Mouse (Mus musculus): ENCODE data around the gene Thada. TPM values are rescaled to one million over a fixed set of nuclear protein-coding genes. Genes with fewer than 3 reads are reported as not detected.

Thada gene
- total and polyA plus RNA-seq, 2 experiments from 2014 or later = 2.6 to 19.2 TPM

DNA sequence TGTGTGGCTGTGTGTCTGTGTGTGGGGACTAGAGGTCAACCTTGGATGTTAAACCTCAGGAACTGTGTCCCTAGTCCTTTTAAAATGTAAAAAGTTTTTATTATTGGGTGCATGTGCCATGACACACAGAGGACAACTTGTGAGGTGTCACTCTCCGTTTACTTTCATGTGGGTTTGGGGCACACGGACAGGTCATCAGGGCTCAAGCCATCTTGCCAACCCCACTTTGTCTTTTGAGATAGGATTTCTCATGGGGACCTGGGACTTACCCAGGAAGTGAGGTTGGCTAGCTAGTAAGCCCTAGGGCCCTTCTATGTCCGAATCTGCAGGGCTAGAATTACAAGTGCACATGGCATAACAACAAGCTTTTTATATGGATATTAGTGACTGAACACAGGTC, 130.9 kb downstream of the Thada start:
- H3K9me3 ChIP-seq (ENCODE audit: low read length) = no peaks in the 10 kb centered on the region
- H3K27ac ChIP-seq (ENCODE audit: low read depth, low read length) = no peak overlapping the region
- no peak for TF ChIP-seq CTCF (IDR thresholded peaks at IDR 0.05; ENCODE audit: low read depth)
- H3K4me3 ChIP-seq (ENCODE audit: low read depth, low read length) = no peak overlapping the region
- H3K9ac ChIP-seq = no peak overlapping the region
- H3K4me2 ChIP-seq (ENCODE audit: low read depth) = no peak overlapping the region
- DNase-seq (no peak), ATAC-seq (no peak)
- H3K36me3 ChIP-seq (ENCODE audit: insufficient read depth) = peaks cover 3% of the 10 kb centered on the region; the same call in 1 of the 2 replicates
- no peaks in the 10 kb centered on the region for H3K4me1 ChIP-seq (ENCODE audit: insufficient read depth)
- no peaks in the 10 kb centered on the region for H3K27me3 ChIP-seq (ENCODE audit: insufficient read depth, low read length)
- 87% methylated on average over 3 of the region's 3 CpGs for WGBS

- H3K4me2 ChIP-seq (ENCODE audit: low read depth) = no peak overlapping the region
- H3K4me3 ChIP-seq (ENCODE audit: low read depth, low read length) = no peak overlapping the region
- H3K4me1 ChIP-seq (ENCODE audit: insufficient read depth) = no peaks in the 10 kb centered on the region
- no peak overlapping the region for H3K27ac ChIP-seq (ENCODE audit: low read depth, low read length)
- no peak for ATAC-seq
- no peaks in the 10 kb centered on the region for H3K9me3 ChIP-seq (ENCODE audit: low read length)
- TF ChIP-seq CTCF (IDR thresholded peaks at IDR 0.05; ENCODE audit: low read depth) = no peak
- WGBS = 85% methylated on average over 5 of the region's 5 CpGs
- H3K9ac ChIP-seq = no peak overlapping the region
- H3K27me3 ChIP-seq (ENCODE audit: insufficient read depth, low read length) = no peaks in the 10 kb centered on the region
- H3K36me3 ChIP-seq (ENCODE audit: insufficient read depth) = peaks cover 3% of the 10 kb centered on the region; the same call in 1 of the 2 replicates
- DNase-seq = no peak
Observed at GRCm38 (mm10) chr17:84334241-84335014, 131.6 kb downstream of the Thada start.

- Histone ChIP-seq H3K27me3 (ENCODE audit: insufficient read depth, low read length) (no peaks in the 10 kb centered on the region), H3K36me3 (ENCODE audit: insufficient read depth) (peaks cover 3% of the 10 kb centered on the region; the same call in 1 of the 2 replicates), H3K9me3 (ENCODE audit: low read length) (no peaks in the 10 kb centered on the region), H3K4me1 (ENCODE audit: insufficient read depth) (no peaks in the 10 kb centered on the region), H3K4me3 (ENCODE audit: low read depth, low read length) (no peak overlapping the region), H3K4me2 (ENCODE audit: low read depth) (no peak overlapping the region), H3K27ac (ENCODE audit: low read depth, low read length) (no peak overlapping the region), H3K9ac (no peak overlapping the region)
- no peak for TF ChIP-seq CTCF (IDR thresholded peaks at IDR 0.05; ENCODE audit: low read depth)
- no peak for ATAC-seq
- no peak for DNase-seq
- WGBS = 92% methylated on average over 5 of the region's 5 CpGs
Observed at GRCm38 (mm10) chr17:84332940-84333339, 133.1 kb downstream of the Thada start.

DNA sequence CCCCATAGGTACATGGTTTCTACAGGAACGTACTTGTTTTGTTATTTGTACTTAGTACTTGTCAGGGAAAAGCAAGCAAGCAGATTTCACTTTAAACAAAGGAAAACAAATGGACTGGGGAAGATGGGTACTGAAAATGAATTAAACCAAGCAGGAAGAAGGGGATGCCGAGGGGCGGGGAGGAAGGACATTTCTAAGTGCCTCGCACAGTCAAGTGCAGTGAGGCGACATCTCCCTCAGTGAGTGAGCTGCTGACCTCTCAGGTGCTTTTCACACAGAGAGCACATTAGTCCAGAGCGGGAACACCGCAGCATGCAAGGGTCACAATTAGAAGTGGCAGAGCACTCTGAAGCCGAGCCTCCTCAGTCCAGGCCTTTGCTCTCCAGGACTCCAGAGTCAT, 135.0 kb downstream of the Thada start:
- no peak for ATAC-seq
- H3K9ac ChIP-seq = no peak overlapping the region
- H3K4me3 ChIP-seq (ENCODE audit: low read depth, low read length) = no peak overlapping the region
- H3K27ac ChIP-seq (ENCODE audit: low read depth, low read length) = no peak overlapping the region
- no peak for DNase-seq
- 76% methylated on average over 8 of the region's 8 CpGs for WGBS
- H3K36me3 ChIP-seq (ENCODE audit: insufficient read depth) = peaks cover 3% of the 10 kb centered on the region; the same call in 1 of the 2 replicates
- no peaks in the 10 kb centered on the region for H3K9me3 ChIP-seq (ENCODE audit: low read length)
- H3K4me1 ChIP-seq (ENCODE audit: insufficient read depth) = no peaks in the 10 kb centered on the region
- no peak overlapping the region for H3K4me2 ChIP-seq (ENCODE audit: low read depth)
- no peaks in the 10 kb centered on the region for H3K27me3 ChIP-seq (ENCODE audit: insufficient read depth, low read length)
- TF ChIP-seq CTCF (IDR thresholded peaks at IDR 0.05; ENCODE audit: low read depth) = no peak

DNA sequence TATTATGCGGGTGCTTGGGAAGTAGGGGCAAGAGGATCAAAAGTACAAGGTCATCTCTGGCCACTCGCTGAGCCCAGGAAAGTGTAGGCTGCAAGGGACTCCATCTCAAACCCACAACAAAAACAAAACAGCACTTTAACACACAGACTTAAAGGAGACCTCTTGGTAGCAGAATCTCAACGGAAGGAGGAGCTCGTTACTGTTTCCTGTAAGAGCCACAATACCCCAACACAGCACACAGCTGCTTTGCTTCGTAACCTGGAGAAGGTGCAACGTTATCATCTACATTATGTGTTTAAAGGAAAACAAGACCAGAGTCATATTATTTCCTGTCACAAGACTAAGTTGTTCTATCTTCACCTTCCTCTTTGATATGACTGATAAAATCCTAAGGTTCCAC, 135.5 kb downstream of the Thada start:
- H3K9ac ChIP-seq = no peak overlapping the region
- H3K27me3 ChIP-seq (ENCODE audit: insufficient read depth, low read length) = no peaks in the 10 kb centered on the region
- 79% methylated on average over 6 of the region's 6 CpGs for WGBS
- DNase-seq = no peak
- TF ChIP-seq CTCF (IDR thresholded peaks at IDR 0.05; ENCODE audit: low read depth) = no peak
- H3K36me3 ChIP-seq (ENCODE audit: insufficient read depth) = peaks cover 3% of the 10 kb centered on the region; the same call in 1 of the 2 replicates
- no peak overlapping the region for H3K27ac ChIP-seq (ENCODE audit: low read depth, low read length)
- H3K4me1 ChIP-seq (ENCODE audit: insufficient read depth) = no peaks in the 10 kb centered on the region
- no peak overlapping the region for H3K4me3 ChIP-seq (ENCODE audit: low read depth, low read length)
- ATAC-seq = no peak
- no peaks in the 10 kb centered on the region for H3K9me3 ChIP-seq (ENCODE audit: low read length)
- H3K4me2 ChIP-seq (ENCODE audit: low read depth) = no peak overlapping the region

GRCm38 (mm10) chr17:84329906-84330470, 136.0 kb downstream of the Thada start:
- Histone ChIP-seq H3K4me1 (ENCODE audit: insufficient read depth) (no peaks in the 10 kb centered on the region), H3K4me2 (ENCODE audit: low read depth) (no peak overlapping the region), H3K9me3 (ENCODE audit: low read length) (no peaks in the 10 kb centered on the region), H3K36me3 (ENCODE audit: insufficient read depth) (peaks cover 3% of the 10 kb centered on the region; the same call in 1 of the 2 replicates), H3K27ac (ENCODE audit: low read depth, low read length) (no peak overlapping the region), H3K27me3 (ENCODE audit: insufficient read depth, low read length) (no peaks in the 10 kb centered on the region), H3K4me3 (ENCODE audit: low read depth, low read length) (no peak overlapping the region), H3K9ac (no peak overlapping the region)
- DNase-seq (no peak), ATAC-seq (no peak)
- WGBS = 89% methylated on average over 4 of the region's 4 CpGs
- TF ChIP-seq CTCF (IDR thresholded peaks at IDR 0.05; ENCODE audit: low read depth) = no peak

DNA sequence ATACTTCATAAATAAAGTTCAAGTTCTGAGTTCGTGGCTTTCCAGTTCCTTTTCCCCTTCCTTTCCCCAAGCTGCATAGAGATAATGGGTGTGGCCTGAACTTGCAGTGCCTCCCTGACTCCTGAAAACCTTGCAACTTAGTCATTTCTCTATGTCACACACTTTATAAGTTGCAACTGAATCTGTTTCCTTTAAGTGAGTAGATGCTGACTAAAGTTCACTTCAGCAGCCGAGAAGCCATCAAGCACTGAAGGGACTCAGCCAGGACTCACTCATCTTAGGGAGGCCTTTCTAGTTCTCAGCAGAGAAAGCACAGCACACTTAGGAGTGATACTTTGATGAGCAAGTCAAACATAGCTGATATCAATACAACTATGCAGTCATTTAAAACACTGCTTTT, 137.5 kb downstream of the Thada start:
- H3K4me2 ChIP-seq (ENCODE audit: low read depth) = no peak overlapping the region

More for the DNA sequence above, 137.5 kb downstream of the Thada start:
- Histone ChIP-seq H3K27me3 (ENCODE audit: insufficient read depth, low read length) (no peaks in the 10 kb centered on the region), H3K4me3 (ENCODE audit: low read depth, low read length) (no peak overlapping the region), H3K27ac (ENCODE audit: low read depth, low read length) (no peak overlapping the region), H3K9ac (no peak overlapping the region), H3K4me1 (ENCODE audit: insufficient read depth) (no peaks in the 10 kb centered on the region), H3K9me3 (ENCODE audit: low read length) (no peaks in the 10 kb centered on the region), H3K36me3 (ENCODE audit: insufficient read depth) (peaks cover 1% of the 10 kb centered on the region; the same call in 1 of the 2 replicates)
- 85% methylated on average over 2 of the region's 2 CpGs for WGBS
- no peak for TF ChIP-seq CTCF (IDR thresholded peaks at IDR 0.05; ENCODE audit: low read depth)
- ATAC-seq (no peak), DNase-seq (no peak)

Data from forebrain, postnatal 0 days (tissue).